Mouse (Mus musculus): ENCODE results near the gene Vamp5. TPM values are rescaled to one million over a fixed set of nuclear protein-coding genes. Genes with fewer than 3 reads are reported as not detected.

The Vamp5 gene
- total and polyA plus RNA-seq, 3 experiments, result 163 to 187 (median 183) TPM

DNA sequence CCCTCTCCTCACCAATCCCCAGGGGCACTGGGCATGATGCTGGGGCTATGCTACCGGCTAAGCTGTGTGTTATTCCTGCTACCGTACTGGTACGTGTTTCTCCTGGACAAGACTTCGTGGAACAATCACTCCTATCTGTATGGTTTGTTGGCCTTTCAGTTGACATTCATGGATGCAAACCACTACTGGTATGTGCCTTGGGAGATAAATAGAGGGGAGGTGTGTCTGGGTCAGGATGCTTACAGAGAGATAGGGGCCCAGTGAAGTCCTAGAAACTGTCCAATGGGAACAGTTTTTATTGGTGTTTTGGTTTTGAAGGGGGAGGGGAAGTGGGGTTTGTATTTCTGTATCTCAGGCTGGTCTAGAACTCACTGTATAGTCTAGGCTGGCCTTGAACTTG, 38.0 kb upstream of the Vamp5 start:
- Histone ChIP-seq H3K27me3 (ENCODE audit: insufficient read depth, low read length) (no peaks in the 10 kb centered on the region), H3K36me3 (replicated peaks) (peaks cover 75% of the 10 kb centered on the region), H3K4me1 (ENCODE audit: insufficient read depth, low read depth, low read length) (peaks cover 36% of the 10 kb centered on the region), H3K9me3 (replicated peaks) (no peaks in the 10 kb centered on the region), H3K4me3 (ENCODE audit: low read depth, low read length) (no peak overlapping the region)
- DNase-seq (ENCODE audit: low spot score), result no peak
- ATAC-seq (ENCODE audit: extremely low read depth, insufficient number of reproducible peaks, low FRiP score, poor library complexity, severe bottlenecking), result no peak
- TF ChIP-seq TAL1 (conservative IDR thresholded peaks at IDR 0.05; ENCODE audit: low read depth, low read length), result no peak

DNA sequence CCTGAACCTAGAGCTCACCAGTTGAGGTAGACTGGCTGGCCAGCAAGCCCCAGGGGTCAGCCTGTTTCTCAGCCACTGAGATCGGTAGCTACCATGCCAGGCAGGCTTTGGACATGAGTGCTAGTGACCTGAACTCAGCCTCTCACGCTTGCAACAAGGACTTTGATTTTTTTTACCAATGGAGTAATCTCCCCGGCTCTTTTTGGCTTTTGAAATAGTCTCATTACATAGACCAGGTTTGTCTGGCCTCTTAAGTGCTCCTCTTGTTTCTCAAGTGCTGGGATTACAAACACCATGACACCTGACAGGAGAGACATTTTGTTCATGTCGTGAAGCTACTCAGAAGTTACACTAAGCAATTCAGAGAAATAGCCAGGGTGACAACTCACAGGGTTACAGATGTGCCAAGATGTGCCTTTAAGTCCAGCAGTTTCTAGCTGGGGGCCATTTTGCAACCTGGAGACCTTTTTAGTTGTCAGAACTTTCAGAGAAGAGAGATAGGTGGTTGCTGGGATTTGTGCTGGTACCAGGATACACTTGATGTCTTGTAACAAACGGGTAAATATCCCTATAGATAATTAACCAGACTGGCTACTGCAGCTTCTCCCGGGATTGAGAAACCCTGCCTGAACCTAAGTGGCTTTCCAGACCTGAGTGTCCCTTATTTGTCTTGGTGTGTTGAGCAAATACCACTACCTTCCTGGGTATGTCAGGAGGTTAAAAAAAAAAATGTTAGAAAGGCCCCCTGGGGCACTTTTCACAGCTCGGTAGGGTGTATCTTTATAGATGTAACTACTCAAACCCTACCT, 35.9 kb upstream of the Vamp5 start:
- ATAC-seq (ENCODE audit: extremely low read depth, insufficient number of reproducible peaks, low FRiP score, poor library complexity, severe bottlenecking), result no peak

GRCm38 (mm10) chr6:72415181-72415580, 34.9 kb upstream of the Vamp5 start:
- Histone ChIP-seq H3K27me3 (ENCODE audit: insufficient read depth, low read length) (peaks cover 5% of the 10 kb centered on the region; the same call in 1 of the 2 replicates), H3K36me3 (replicated peaks) (peaks cover 47% of the 10 kb centered on the region), H3K9me3 (replicated peaks) (no peaks in the 10 kb centered on the region), H3K4me1 (ENCODE audit: insufficient read depth, low read depth, low read length) (peaks cover 40% of the 10 kb centered on the region), H3K4me3 (ENCODE audit: low read depth, low read length) (peak overlapping the region; percentile 90)
- DNase-seq (ENCODE audit: low spot score) (no peak), ATAC-seq (ENCODE audit: extremely low read depth, insufficient number of reproducible peaks, low FRiP score, poor library complexity, severe bottlenecking) (no peak)
- TF ChIP-seq GATA1 (IDR thresholded peaks at IDR 0.05; ENCODE audit: borderline replicate concordance, low read length), result no peak
- TF ChIP-seq POLR2AphosphoS5 (IDR thresholded peaks at IDR 0.05; ENCODE audit: insufficient replicate concordance, low read depth, low read length), result no peak
- no peak for TF ChIP-seq TAL1 (conservative IDR thresholded peaks at IDR 0.05; ENCODE audit: low read depth, low read length)
- no peak for TF ChIP-seq CTCF (IDR thresholded peaks at IDR 0.05; ENCODE audit: low read depth, low read length)
- TF ChIP-seq GATA2 (IDR thresholded peaks at IDR 0.05; ENCODE audit: borderline replicate concordance, low read depth, low read length), result no peak

More for the DNA sequence above, 35.9 kb upstream of the Vamp5 start:
- Histone ChIP-seq H3K36me3 (replicated peaks) (peaks cover 57% of the 10 kb centered on the region), H3K27me3 (ENCODE audit: insufficient read depth, low read length) (no peaks in the 10 kb centered on the region), H3K4me3 (ENCODE audit: low read depth, low read length) (no peak overlapping the region), H3K4me1 (ENCODE audit: insufficient read depth, low read depth, low read length) (peaks cover 36% of the 10 kb centered on the region), H3K9me3 (replicated peaks) (no peaks in the 10 kb centered on the region)
- TF ChIP-seq POLR2AphosphoS5 (IDR thresholded peaks at IDR 0.05; ENCODE audit: insufficient replicate concordance, low read depth, low read length) (no peak), TAL1 (conservative IDR thresholded peaks at IDR 0.05; ENCODE audit: low read depth, low read length) (no peak), GATA1 (IDR thresholded peaks at IDR 0.05; ENCODE audit: borderline replicate concordance, low read length) (no peak), CTCF (IDR thresholded peaks at IDR 0.05; ENCODE audit: low read depth, low read length) (no peak), GATA2 (IDR thresholded peaks at IDR 0.05; ENCODE audit: borderline replicate concordance, low read depth, low read length) (no peak)
- DNase-seq (ENCODE audit: low spot score), result no peak

DNA sequence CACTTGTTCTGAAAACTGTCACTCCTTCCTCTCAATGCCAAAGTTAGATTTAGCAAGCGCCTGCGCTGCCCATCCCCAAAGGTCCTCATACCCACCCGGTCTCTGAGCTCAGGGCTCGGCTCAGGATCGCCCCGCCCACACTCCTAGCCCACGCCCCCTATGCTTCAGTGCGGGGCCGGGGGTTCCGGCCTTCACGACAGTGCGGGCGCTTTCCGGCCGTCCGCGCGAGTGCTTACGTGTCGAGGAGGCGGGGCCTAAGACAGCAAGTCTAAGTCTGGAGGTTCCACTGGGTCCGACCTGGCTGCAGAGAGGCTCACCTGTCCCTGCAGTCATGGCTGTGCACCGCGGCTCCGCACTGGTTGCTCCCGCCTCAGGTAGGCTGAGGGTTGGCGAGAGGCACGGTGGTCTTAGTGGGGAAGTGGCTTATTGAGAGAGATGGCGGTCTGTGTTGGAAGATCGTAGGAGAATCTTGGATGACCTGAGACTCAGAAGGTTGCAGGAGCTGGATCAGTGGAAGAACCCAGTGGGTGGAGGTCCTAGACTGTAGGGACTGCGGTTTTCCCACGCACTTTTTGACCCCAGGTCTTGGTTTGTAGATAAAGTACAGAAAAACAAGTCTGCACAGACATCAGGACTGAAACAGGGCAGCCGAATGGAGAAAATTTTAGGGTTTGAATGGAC, 33.9 kb upstream of the Vamp5 start, which contains the start of gene Ggcx:
Gene Ggcx (plus strand): TSS at position 233 of the 681 bp plus-strand sequence.
- DNase-seq (ENCODE audit: low spot score) (peak; percentile 82), ATAC-seq (ENCODE audit: extremely low read depth, insufficient number of reproducible peaks, low FRiP score, poor library complexity, severe bottlenecking) (peak; percentile 81)
- peak within 1 kb of the TSS; percentile 90 for H3K4me3 ChIP-seq (ENCODE audit: low read depth, low read length)
- TF ChIP-seq TAL1 (conservative IDR thresholded peaks at IDR 0.05; ENCODE audit: low read depth, low read length), result no peak
- TF ChIP-seq CTCF (IDR thresholded peaks at IDR 0.05; ENCODE audit: low read depth, low read length), result no peak
- TF ChIP-seq GATA2 (IDR thresholded peaks at IDR 0.05; ENCODE audit: borderline replicate concordance, low read depth, low read length), result no peak
- no peak for TF ChIP-seq POLR2AphosphoS5 (IDR thresholded peaks at IDR 0.05; ENCODE audit: insufficient replicate concordance, low read depth, low read length)
- TF ChIP-seq GATA1 (IDR thresholded peaks at IDR 0.05; ENCODE audit: borderline replicate concordance, low read length), result no peak
- H3K36me3 ChIP-seq (replicated peaks), result peaks cover 38% of the 10 kb centered on the region
- peaks cover 39% of the 10 kb centered on the region for H3K4me1 ChIP-seq (ENCODE audit: insufficient read depth, low read depth, low read length)
- peaks cover 5% of the 10 kb centered on the region; the same call in 1 of the 2 replicates for H3K27me3 ChIP-seq (ENCODE audit: insufficient read depth, low read length)
- no peaks in the 10 kb centered on the region for H3K9me3 ChIP-seq (replicated peaks)

GRCm38 (mm10) chr6:72410518-72410917, 30.2 kb upstream of the Vamp5 start:
- ATAC-seq (ENCODE audit: extremely low read depth, insufficient number of reproducible peaks, low FRiP score, poor library complexity, severe bottlenecking), result no peak
- Histone ChIP-seq H3K36me3 (replicated peaks) (peaks cover 8% of the 10 kb centered on the region), H3K4me3 (ENCODE audit: low read depth, low read length) (no peak overlapping the region), H3K27me3 (ENCODE audit: insufficient read depth, low read length) (peaks cover 5% of the 10 kb centered on the region; the same call in 1 of the 2 replicates), H3K4me1 (ENCODE audit: insufficient read depth, low read depth, low read length) (peaks cover 37% of the 10 kb centered on the region), H3K9me3 (replicated peaks) (no peaks in the 10 kb centered on the region)
- no peak for DNase-seq (ENCODE audit: low spot score)
- TF ChIP-seq TAL1 (conservative IDR thresholded peaks at IDR 0.05; ENCODE audit: low read depth, low read length), result no peak
- TF ChIP-seq GATA1 (IDR thresholded peaks at IDR 0.05; ENCODE audit: borderline replicate concordance, low read length), result no peak
- TF ChIP-seq CTCF (IDR thresholded peaks at IDR 0.05; ENCODE audit: low read depth, low read length), result no peak
- TF ChIP-seq GATA2 (IDR thresholded peaks at IDR 0.05; ENCODE audit: borderline replicate concordance, low read depth, low read length), result no peak
- TF ChIP-seq POLR2AphosphoS5 (IDR thresholded peaks at IDR 0.05; ENCODE audit: insufficient replicate concordance, low read depth, low read length), result no peak

- Histone ChIP-seq H3K4me3 (ENCODE audit: low read depth, low read length) (no peak overlapping the region), H3K9me3 (replicated peaks) (no peaks in the 10 kb centered on the region), H3K36me3 (replicated peaks) (peaks cover 8% of the 10 kb centered on the region), H3K27me3 (ENCODE audit: insufficient read depth, low read length) (peaks cover 5% of the 10 kb centered on the region; the same call in 1 of the 2 replicates), H3K4me1 (ENCODE audit: insufficient read depth, low read depth, low read length) (peaks cover 35% of the 10 kb centered on the region)
- ATAC-seq (ENCODE audit: extremely low read depth, insufficient number of reproducible peaks, low FRiP score, poor library complexity, severe bottlenecking), result no peak
- TF ChIP-seq GATA1 (IDR thresholded peaks at IDR 0.05; ENCODE audit: borderline replicate concordance, low read length) (no peak), CTCF (IDR thresholded peaks at IDR 0.05; ENCODE audit: low read depth, low read length) (no peak), TAL1 (conservative IDR thresholded peaks at IDR 0.05; ENCODE audit: low read depth, low read length) (no peak), GATA2 (IDR thresholded peaks at IDR 0.05; ENCODE audit: borderline replicate concordance, low read depth, low read length) (no peak), POLR2AphosphoS5 (IDR thresholded peaks at IDR 0.05; ENCODE audit: insufficient replicate concordance, low read depth, low read length) (no peak)
- no peak for DNase-seq (ENCODE audit: low spot score)
Measured at GRCm38 (mm10) chr6:72410003-72410402, 29.7 kb upstream of the Vamp5 start.

Measured in G1E (cell line).